Mouse (Mus musculus): ENCODE data around the gene Pianp. TPM values are rescaled to one million over a fixed set of nuclear protein-coding genes. Genes with fewer than 3 reads are reported as not detected.
"Not testable (repeated sequence)": the region's sequence is repeated elsewhere in the genome, so short reads cannot be mapped to it uniquely, and the experiment has no call there.

The Pianp gene
- total and polyA plus RNA-seq, 2 experiments from 2014 or later: 32.9 to 65.4 TPM

- 2% methylated on average over 29 of the region's 78 CpGs for WGBS
- H3K4me2 ChIP-seq (ENCODE audit: low read depth, low read length): peak overlapping the region; percentile 84
- H3K9me3 ChIP-seq (ENCODE audit: low read length): no peaks in the 10 kb centered on the region
- peak overlapping the region; percentile 79 for H3K4me3 ChIP-seq (ENCODE audit: low read length)
- no peak for TF ChIP-seq CTCF (IDR thresholded peaks at IDR 0.05; ENCODE audit: low read depth)
- peaks cover 4% of the 10 kb centered on the region; the same call in 1 of the 2 replicates for H3K4me1 ChIP-seq (ENCODE audit: insufficient read depth, low read length)
- DNase-seq (ENCODE audit: low spot score) (peak; percentile 92), ATAC-seq (peak; percentile 91)
- H3K27ac ChIP-seq: peak overlapping the region; percentile 98
- peaks cover 15% of the 10 kb centered on the region; the same call in 1 of the 2 replicates for H3K36me3 ChIP-seq (ENCODE audit: insufficient read depth, low read length)
- no peaks in the 10 kb centered on the region for H3K27me3 ChIP-seq (ENCODE audit: insufficient read depth, low read length)
- H3K9ac ChIP-seq (replicated peaks; ENCODE audit: low read length): peak overlapping the region; percentile 93
Measured at GRCm38 (mm10) chr6:125009181-125010073, 12.9 kb downstream of the Pianp start.

GRCm38 (mm10) chr6:125017682-125018081 lies 21.2 kb downstream of the Pianp start:
- H3K9me3 ChIP-seq (ENCODE audit: low read length): no peaks in the 10 kb centered on the region
- WGBS: 97% methylated on average over 3 of the region's 3 CpGs
- no peak overlapping the region for H3K27ac ChIP-seq
- H3K4me1 ChIP-seq (ENCODE audit: insufficient read depth, low read length): no peaks in the 10 kb centered on the region
- DNase-seq (ENCODE audit: low spot score) (no peak), ATAC-seq (no peak)
- no peak overlapping the region for H3K4me2 ChIP-seq (ENCODE audit: low read depth, low read length)
- no peak overlapping the region for H3K9ac ChIP-seq (replicated peaks; ENCODE audit: low read length)
- no peak for TF ChIP-seq CTCF (IDR thresholded peaks at IDR 0.05; ENCODE audit: low read depth)
- H3K27me3 ChIP-seq (ENCODE audit: insufficient read depth, low read length): no peaks in the 10 kb centered on the region
- no peak overlapping the region for H3K4me3 ChIP-seq (ENCODE audit: low read length)
- H3K36me3 ChIP-seq (ENCODE audit: insufficient read depth, low read length): peaks cover 21% of the 10 kb centered on the region; the same call in 1 of the 2 replicates

- not testable (repeated sequence) for H3K4me3 ChIP-seq (ENCODE audit: low read length); H3K27me3 ChIP-seq (ENCODE audit: insufficient read depth, low read length); H3K27ac ChIP-seq; H3K4me1 ChIP-seq (ENCODE audit: insufficient read depth, low read length); H3K4me2 ChIP-seq (ENCODE audit: low read depth, low read length); H3K9ac ChIP-seq (replicated peaks; ENCODE audit: low read length); H3K9me3 ChIP-seq (ENCODE audit: low read length)
- ATAC-seq: peak; percentile 61
- H3K36me3 ChIP-seq (ENCODE audit: insufficient read depth, low read length): peaks cover 52% of the 10 kb centered on the region
- 31% methylated on average over 7 of the region's 9 CpGs for WGBS
- TF ChIP-seq CTCF (IDR thresholded peaks at IDR 0.05; ENCODE audit: low read depth): peak; percentile 91
- DNase-seq (ENCODE audit: low spot score): peak; percentile 59
Measured at GRCm38 (mm10) chr6:125030532-125030931, 34.0 kb downstream of the Pianp start.

- 90% methylated on average over 16 of the region's 16 CpGs for WGBS
- Histone ChIP-seq H3K27me3 (ENCODE audit: insufficient read depth, low read length) (no peaks in the 10 kb centered on the region), H3K4me3 (ENCODE audit: low read length) (no peak overlapping the region), H3K36me3 (ENCODE audit: insufficient read depth, low read length) (peaks cover 56% of the 10 kb centered on the region), H3K4me1 (ENCODE audit: insufficient read depth, low read length) (no peaks in the 10 kb centered on the region), H3K9me3 (ENCODE audit: low read length) (no peaks in the 10 kb centered on the region), H3K27ac (no peak overlapping the region), H3K9ac (replicated peaks; ENCODE audit: low read length) (no peak overlapping the region), H3K4me2 (ENCODE audit: low read depth, low read length) (no peak overlapping the region)
- TF ChIP-seq CTCF (IDR thresholded peaks at IDR 0.05; ENCODE audit: low read depth): no peak
- DNase-seq (ENCODE audit: low spot score): no peak
- ATAC-seq: no peak
Measured at GRCm38 (mm10) chr6:125031604-125032003, 35.1 kb downstream of the Pianp start.

DNA sequence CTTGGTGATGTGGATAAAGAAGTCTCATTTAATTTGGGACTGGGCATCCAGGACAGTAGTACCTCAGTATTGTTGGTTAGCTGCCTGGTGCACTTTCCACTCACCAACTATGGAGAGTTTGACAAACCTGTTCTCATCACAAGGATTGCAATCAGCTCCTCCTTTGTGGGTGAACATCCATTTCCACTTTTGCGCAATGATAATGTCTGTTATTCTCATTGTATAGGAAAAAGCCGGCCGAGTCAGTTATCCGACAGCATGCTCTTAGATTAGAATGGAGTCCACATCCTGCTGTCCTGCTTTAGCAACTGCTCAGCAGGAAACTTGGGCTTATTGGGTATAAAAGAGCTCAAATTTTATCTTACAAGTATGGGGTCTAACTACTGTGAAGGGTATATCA lies 42.2 kb downstream of the Pianp start:
- peak overlapping the region; percentile 49 for H3K4me2 ChIP-seq (ENCODE audit: low read depth, low read length)
- ATAC-seq (no peak), DNase-seq (ENCODE audit: low spot score) (no peak)
- 92% methylated on average over 4 of the region's 4 CpGs for WGBS
- no peaks in the 10 kb centered on the region for H3K27me3 ChIP-seq (ENCODE audit: insufficient read depth, low read length)
- H3K9ac ChIP-seq (replicated peaks; ENCODE audit: low read length): no peak overlapping the region
- H3K4me1 ChIP-seq (ENCODE audit: insufficient read depth, low read length): 0 out of 2 replicates have a peak, but pooled peaks cover 5% of the 10 kb centered on the region
- no peak overlapping the region for H3K27ac ChIP-seq
- H3K4me3 ChIP-seq (ENCODE audit: low read length): no peak overlapping the region
- H3K9me3 ChIP-seq (ENCODE audit: low read length): no peaks in the 10 kb centered on the region
- H3K36me3 ChIP-seq (ENCODE audit: insufficient read depth, low read length): peaks cover 28% of the 10 kb centered on the region
- TF ChIP-seq CTCF (IDR thresholded peaks at IDR 0.05; ENCODE audit: low read depth): no peak

DNA sequence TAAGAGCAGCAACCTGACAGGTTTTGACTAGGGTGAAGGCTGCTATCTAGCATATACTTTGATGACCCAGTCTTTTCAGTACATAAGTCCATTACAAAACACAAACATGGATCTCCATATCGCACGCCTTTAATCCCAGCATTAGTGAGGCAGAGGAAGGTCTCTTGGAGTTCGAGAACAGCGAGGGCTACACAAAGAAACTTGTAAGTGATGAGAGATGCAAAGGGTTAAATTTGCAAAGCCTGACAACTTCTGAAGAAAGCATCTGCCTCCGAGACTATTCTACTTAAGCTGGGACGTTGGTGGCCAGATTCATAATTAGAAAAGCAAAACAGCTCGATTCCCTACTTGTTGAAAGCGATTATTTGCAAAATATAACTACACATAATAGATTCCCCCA lies 42.6 kb downstream of the Pianp start:
- ATAC-seq (peak; percentile 28), DNase-seq (ENCODE audit: low spot score) (no peak)
- WGBS: 8% methylated on average over 8 of the region's 8 CpGs
- peak overlapping the region; percentile 78 for H3K4me3 ChIP-seq (ENCODE audit: low read length)
- peak overlapping the region; percentile 49 for H3K4me2 ChIP-seq (ENCODE audit: low read depth, low read length)
- 0 out of 2 replicates have a peak, but pooled peaks cover 5% of the 10 kb centered on the region for H3K4me1 ChIP-seq (ENCODE audit: insufficient read depth, low read length)
- no peaks in the 10 kb centered on the region for H3K27me3 ChIP-seq (ENCODE audit: insufficient read depth, low read length)
- H3K36me3 ChIP-seq (ENCODE audit: insufficient read depth, low read length): peaks cover 28% of the 10 kb centered on the region
- H3K9ac ChIP-seq (replicated peaks; ENCODE audit: low read length): no peak overlapping the region
- no peaks in the 10 kb centered on the region for H3K9me3 ChIP-seq (ENCODE audit: low read length)
- H3K27ac ChIP-seq: no peak overlapping the region
- no peak for TF ChIP-seq CTCF (IDR thresholded peaks at IDR 0.05; ENCODE audit: low read depth)
